Mouse (Mus musculus) neural tube, embryonic 14.5 days (tissue): ENCODE measurements around the gene Xbp1. TPM values are rescaled to one million over a fixed set of nuclear protein-coding genes. Genes with fewer than 3 reads are reported as not detected.

Experiments used
- ATAC-seq: fragments of 200-750 bp; cut with Nextera tagmentation; 2 replicates; pipeline ENCODE4 v1.8.0; 2017; ENCODE audit warnings: low read depth, mild to moderate bottlenecking, moderate TSS enrichment, moderate library complexity
- H3K27ac ChIP-seq: fragments of 300-500 bp; sonication (generic); 2 replicates; pipeline ENCODE4 v1.5.1; 2014; ENCODE audit warnings: low read depth, mild to moderate bottlenecking, control low read depth, low read length, moderate library complexity, mixed read lengths
- H3K27me3 ChIP-seq: fragments of 300-500 bp; sonication (generic); 2 replicates; pipeline ENCODE4 v1.6.1; 2014; ENCODE audit warnings: low read length; ENCODE audit not compliant: control insufficient read depth, insufficient read depth
- H3K36me3 ChIP-seq: fragments of 300-500 bp; sonication (generic); 2 replicates; pipeline ENCODE4 v1.6.1; 2014; ENCODE audit warnings: low read length, mixed read lengths; ENCODE audit not compliant: control insufficient read depth, insufficient read depth
- H3K4me1 ChIP-seq: fragments of 300-500 bp; sonication (generic); 2 replicates; pipeline ENCODE4 v1.6.1; 2014; ENCODE audit warnings: low read length; ENCODE audit not compliant: control insufficient read depth, insufficient read depth
- H3K4me2 ChIP-seq: fragments of 300-500 bp; sonication (generic); 2 replicates; pipeline ENCODE4 v1.6.1; 2014; ENCODE audit warnings: mild to moderate bottlenecking, low read depth, low read length, control low read depth
- H3K4me3 ChIP-seq: fragments of 300-500 bp; sonication (generic); 2 replicates; pipeline ENCODE4 v1.5.1; 2014; ENCODE audit warnings: low read depth, low read length, control low read depth, mixed read lengths
- H3K9ac ChIP-seq: fragments of 300-500 bp; sonication (generic); replicated peaks from 2 replicates; pipeline ENCODE4 v1.6.1; 2014; ENCODE audit warnings: low read depth, mild to moderate bottlenecking, control low read depth, low read length, mixed read lengths
- H3K9me3 ChIP-seq: fragments of 300-500 bp; sonication (generic); 2 replicates; pipeline ENCODE4 v1.6.1; 2016; ENCODE audit warnings: low read length; ENCODE audit not compliant: control insufficient read depth
- WGBS: fragments of 180-500 bp; shearing (Covaris S2); extraction: QIAGEN DNeasy Blood & Tissue Kit; methylation state at CpG from one replicate; pipeline ENCODE4 v1.1.7; 2014; 5-methylcytosine and 5-hydroxymethylcytosine counted together
- polyA plus RNA-seq: library from polyadenylated mRNA; unstranded; fragments of >200 nt; fragmentation: Nextera tagmentation; extraction: Ambion mirVana; gene quantifications from 2 replicates; pipeline ENCODE4 v1.2.1, GENCODE M21; 2014

Xbp1 gene
- polyA plus RNA-seq, 1 experiment from 2014 or later = 131 TPM

GRCm38 (mm10) chr11:5568082-5568481 is 47.6 kb downstream of the Xbp1 start:
- Histone ChIP-seq H3K4me1 (no peaks in the 10 kb centered on the region), H3K4me3 (no peak overlapping the region), H3K9ac (no peak overlapping the region), H3K4me2 (no peak overlapping the region), H3K9me3 (no peaks in the 10 kb centered on the region), H3K27me3 (no peaks in the 10 kb centered on the region), H3K27ac (no peak overlapping the region), H3K36me3 (no peaks in the 10 kb centered on the region)
- WGBS = 96% methylated on average over 5 of the region's 5 CpGs
- no peak for ATAC-seq

DNA sequence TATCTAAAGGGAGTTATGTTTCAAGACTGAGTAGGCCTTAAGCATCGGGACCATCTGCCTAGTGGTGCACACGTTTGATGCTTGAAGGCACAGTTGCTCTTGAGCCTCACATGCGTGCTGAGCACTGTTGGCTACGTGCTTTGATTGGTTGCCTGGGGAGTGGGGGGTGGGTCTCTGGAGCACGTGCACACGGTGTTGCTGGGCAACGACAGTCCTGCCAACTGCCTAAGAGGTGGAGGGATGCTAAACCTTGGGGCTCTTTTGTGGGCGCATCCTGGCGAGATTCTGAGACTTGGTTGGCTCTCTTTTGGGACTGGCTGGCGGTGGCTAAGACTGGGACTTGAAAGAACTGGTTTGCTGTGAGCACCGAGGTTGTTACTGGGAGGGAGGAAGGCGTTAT is 49.0 kb downstream of the Xbp1 start, which contains the start of gene Ankrd36:
Ankrd36 (plus strand) TSS at position 211 of the 400 bp plus-strand sequence.
- no peak within 1 kb of the TSS for H3K9ac ChIP-seq

GRCm38 (mm10) chr11:5571856-5572255 is 51.4 kb downstream of the Xbp1 start:
- H3K4me3 ChIP-seq = no peak overlapping the region
- H3K4me2 ChIP-seq = no peak overlapping the region
- H3K27me3 ChIP-seq = no peaks in the 10 kb centered on the region
- no peaks in the 10 kb centered on the region for H3K36me3 ChIP-seq
- no peak overlapping the region for H3K27ac ChIP-seq
- no peak overlapping the region for H3K9ac ChIP-seq
- WGBS = 91% methylated on average over 4 of the region's 4 CpGs
- no peaks in the 10 kb centered on the region for H3K4me1 ChIP-seq
- no peaks in the 10 kb centered on the region for H3K9me3 ChIP-seq
- ATAC-seq = no peak

More for the DNA sequence above, 49.0 kb downstream of the Xbp1 start, which contains the start of gene Ankrd36:
- no peaks in the 10 kb centered on the region for H3K36me3 ChIP-seq
- no peaks in the 10 kb centered on the region for H3K27me3 ChIP-seq
- no peak for ATAC-seq
- WGBS = 73% methylated on average over 12 of the region's 12 CpGs
- no peaks in the 10 kb centered on the region for H3K4me1 ChIP-seq
- no peak within 1 kb of the TSS for H3K4me3 ChIP-seq
- no peaks in the 10 kb centered on the region for H3K9me3 ChIP-seq
- no peak within 1 kb of the TSS for H3K4me2 ChIP-seq
- no peak within 1 kb of the TSS for H3K27ac ChIP-seq

DNA sequence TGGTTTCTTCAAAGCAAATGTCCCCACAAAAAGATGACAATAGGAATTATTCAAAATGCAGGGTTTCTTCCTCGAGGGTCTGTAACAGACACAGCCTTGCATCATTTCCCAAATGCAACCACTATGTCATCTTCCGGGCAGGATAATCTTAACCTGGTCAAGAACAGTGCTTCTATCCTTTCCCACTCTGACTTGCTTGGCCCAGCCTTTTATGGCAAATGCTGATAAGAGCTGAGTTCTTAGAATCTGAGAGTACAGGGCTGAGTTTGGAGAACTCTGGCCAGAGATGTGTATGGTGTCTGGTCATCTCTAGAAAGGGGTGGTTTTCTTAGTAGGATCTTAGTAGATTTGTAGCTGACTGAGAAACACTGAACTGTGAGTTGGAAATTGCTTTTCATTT is 53.4 kb downstream of the Xbp1 start:
- no peak overlapping the region for H3K9ac ChIP-seq
- H3K4me2 ChIP-seq = no peak overlapping the region
- H3K27me3 ChIP-seq = no peaks in the 10 kb centered on the region
- 79% methylated on average over 2 of the region's 2 CpGs for WGBS
- H3K9me3 ChIP-seq = no peaks in the 10 kb centered on the region
- ATAC-seq = no peak
- H3K27ac ChIP-seq = no peak overlapping the region
- H3K4me3 ChIP-seq = no peak overlapping the region
- no peaks in the 10 kb centered on the region for H3K4me1 ChIP-seq
- no peaks in the 10 kb centered on the region for H3K36me3 ChIP-seq

- no peaks in the 10 kb centered on the region for H3K4me1 ChIP-seq
- no peak overlapping the region for H3K9ac ChIP-seq
- WGBS = 78% methylated on average over 6 of the region's 6 CpGs
- no peak overlapping the region for H3K4me3 ChIP-seq
- no peaks in the 10 kb centered on the region for H3K36me3 ChIP-seq
- no peak overlapping the region for H3K27ac ChIP-seq
- H3K27me3 ChIP-seq = no peaks in the 10 kb centered on the region
- ATAC-seq = no peak
- no peaks in the 10 kb centered on the region for H3K9me3 ChIP-seq
- H3K4me2 ChIP-seq = no peak overlapping the region
Measured at GRCm38 (mm10) chr11:5575046-5575445, 54.6 kb downstream of the Xbp1 start.

Other genes starting within 250 kb of the Xbp1 start
- 7.4 and 9.6 TPM in 2 replicates for gene Znrf3, start 75.8 kb upstream of the Xbp1 start, polyA plus RNA-seq
- gene Ccdc117, start 21.5 kb downstream of the Xbp1 start, polyA plus RNA-seq = 10.4 and 14.1 TPM in 2 replicates
- not detected in 2 replicates for gene Ankrd36, start 49.0 kb downstream of the Xbp1 start, polyA plus RNA-seq
- 193 and 199 TPM in 2 replicates for gene Mrps24, start 195.0 kb downstream of the Xbp1 start, polyA plus RNA-seq
- 18.5 and 23.9 TPM in 2 replicates for gene Urgcp, start 241.7 kb downstream of the Xbp1 start, polyA plus RNA-seq